Mouse (Mus musculus): ENCODE results near the gene Armh3.

The Armh3 gene

GRCm38 (mm10) chr19:45911236-45912025 lies 86.9 kb downstream of the Armh3 start:
- DNase-seq (ENCODE audit: low read depth, low spot score): no peak

GRCm38 (mm10) chr19:45908246-45908645 lies 90.0 kb downstream of the Armh3 start:
- DNase-seq (ENCODE audit: low read depth, low spot score): no peak

DNA sequence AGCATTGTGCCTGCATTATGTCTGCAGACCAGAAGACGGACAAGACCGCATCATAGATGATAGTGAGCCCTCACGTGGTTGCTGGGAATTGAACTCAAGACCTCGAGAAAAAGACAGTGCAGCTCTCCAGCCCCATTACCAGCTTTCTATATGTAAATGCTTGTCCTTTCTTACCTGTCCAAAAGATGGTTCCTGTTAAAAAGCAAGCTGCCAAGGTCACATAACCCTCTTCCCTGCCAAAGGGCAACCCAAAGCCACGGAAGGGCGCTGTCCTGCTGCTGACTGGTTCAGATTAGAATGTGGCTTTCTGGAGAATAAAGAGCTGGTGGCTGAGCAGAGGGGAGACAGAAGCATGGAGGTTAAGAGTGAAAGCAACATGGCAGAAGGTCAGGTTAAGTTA lies 90.9 kb downstream of the Armh3 start:
- DNase-seq (ENCODE audit: low read depth, low spot score): peak; percentile 41

GRCm38 (mm10) chr19:45903861-45904260 lies 94.4 kb downstream of the Armh3 start:
- DNase-seq (ENCODE audit: low read depth, low spot score): no peak

- DNase-seq (ENCODE audit: low read depth, low spot score): no peak
Measured at GRCm38 (mm10) chr19:45902390-45903035, 95.8 kb downstream of the Armh3 start.

GRCm38 (mm10) chr19:45900836-45901235 lies 97.5 kb downstream of the Armh3 start:
- DNase-seq (ENCODE audit: low read depth, low spot score): no peak

GRCm38 (mm10) chr19:45895726-45896125 lies 102.6 kb downstream of the Armh3 start:
- no peak for DNase-seq (ENCODE audit: low read depth, low spot score)

GRCm38 (mm10) chr19:45882056-45882455 lies 116.2 kb downstream of the Armh3 start:
- DNase-seq (ENCODE audit: low read depth, low spot score): peak; percentile 86

GRCm38 (mm10) chr19:45873320-45873719 lies 125.0 kb downstream of the Armh3 start:
- DNase-seq (ENCODE audit: low read depth, low spot score): no peak

DNA sequence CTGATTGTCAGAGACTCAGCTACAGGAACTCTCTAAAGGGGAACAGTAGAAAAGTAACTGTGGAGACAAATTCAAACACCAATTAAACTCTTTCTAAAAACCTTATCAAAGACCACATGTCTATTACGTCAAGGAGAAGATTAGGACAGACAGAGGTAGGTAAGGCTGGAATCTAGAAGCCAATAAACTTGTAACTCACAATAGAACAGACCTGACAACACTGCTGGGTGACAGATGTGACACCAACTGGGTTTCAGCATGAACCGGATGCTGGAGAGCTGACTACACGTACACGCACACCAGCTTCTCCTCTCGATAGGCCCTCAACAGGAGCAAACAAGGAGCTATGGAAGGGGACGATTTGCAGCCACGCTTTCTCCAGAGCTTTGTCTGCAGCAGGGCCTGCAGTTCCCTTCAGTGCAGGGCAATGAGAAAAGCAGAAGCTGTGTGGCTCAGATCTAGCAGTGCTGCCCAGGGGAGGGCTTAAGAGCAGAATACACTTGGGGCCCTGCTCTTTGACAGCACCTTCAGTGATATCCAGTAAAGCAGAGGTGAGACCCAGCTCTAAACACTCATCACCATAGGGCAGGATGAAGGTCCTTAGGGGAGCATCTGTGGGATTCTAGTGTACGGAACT lies 142.9 kb downstream of the Armh3 start:
- DNase-seq (ENCODE audit: low read depth, low spot score): no peak

DNA sequence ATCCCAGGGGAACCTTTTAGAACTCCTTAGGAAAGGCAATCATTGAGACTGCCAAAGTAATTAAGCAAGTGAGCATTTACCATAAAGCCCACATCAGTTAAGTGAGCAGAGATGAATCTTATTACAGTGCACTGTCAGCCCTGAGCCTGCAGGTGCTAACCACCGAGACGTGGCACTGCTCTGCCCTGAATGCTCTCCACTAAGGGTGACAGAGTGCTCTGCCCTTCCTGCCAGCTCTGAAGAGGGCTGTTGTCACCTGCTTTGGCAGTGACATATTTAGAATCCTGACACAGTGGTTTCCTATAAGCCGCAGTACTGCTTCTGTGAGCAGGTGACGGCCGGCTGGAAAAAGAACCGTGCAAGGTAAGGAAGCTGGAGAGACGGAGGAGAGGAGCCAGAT lies 143.8 kb downstream of the Armh3 start:
- no peak for DNase-seq (ENCODE audit: low read depth, low spot score)

DNA sequence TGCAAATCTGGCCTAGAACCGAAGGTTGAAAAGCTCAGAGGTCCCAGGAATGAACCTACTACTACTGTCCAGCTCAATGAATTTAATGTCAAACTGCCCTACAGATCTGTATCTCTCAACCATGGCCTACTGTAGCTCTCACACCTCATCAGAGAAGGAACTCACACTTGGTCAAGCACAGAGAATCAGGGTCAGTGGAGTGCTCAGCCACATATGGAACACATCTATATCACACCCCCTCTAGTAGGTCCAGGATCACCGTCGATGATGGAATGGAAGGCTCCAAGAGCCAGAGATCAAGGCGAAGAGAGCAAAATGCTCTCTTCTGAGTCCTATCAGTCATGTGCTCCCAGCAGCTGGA lies 150.6 kb downstream of the Armh3 start:
- no peak for DNase-seq (ENCODE audit: low read depth, low spot score)

DNA sequence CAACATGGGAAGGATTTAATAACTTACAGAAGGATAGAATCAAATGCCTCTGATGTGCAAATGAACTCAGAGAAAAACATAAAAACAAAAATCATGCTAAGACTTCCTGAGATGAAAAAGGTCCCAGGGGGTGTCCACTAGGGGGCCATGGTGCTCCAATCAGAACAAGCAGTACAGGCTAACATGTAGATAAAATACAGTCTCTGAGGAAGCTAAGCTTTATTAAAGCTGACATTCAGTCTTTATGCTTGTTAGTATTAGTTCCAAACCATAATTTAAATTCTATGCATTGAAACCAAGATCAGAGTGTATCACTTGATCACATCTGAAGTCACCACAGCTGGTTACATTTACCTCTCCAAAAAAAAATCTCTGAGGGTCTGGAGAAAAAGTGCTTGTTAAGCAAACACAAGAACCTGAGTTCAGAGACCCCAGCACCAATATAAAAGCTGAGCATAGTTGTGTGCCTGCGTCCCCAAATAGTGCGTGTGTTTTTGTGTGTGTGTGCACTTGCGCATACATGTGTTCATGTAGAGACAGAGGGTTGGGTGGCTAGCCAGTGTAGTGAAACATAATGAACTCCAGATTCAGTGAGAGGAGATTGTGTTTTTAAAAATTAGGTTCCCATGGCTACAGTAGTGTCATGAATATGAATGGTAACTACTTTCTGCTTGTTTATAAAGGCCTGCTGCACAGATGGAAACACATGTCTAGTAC lies 151.1 kb downstream of the Armh3 start:
- peak; percentile 32 for DNase-seq (ENCODE audit: low read depth, low spot score)

GRCm38 (mm10) chr19:45844209-45844608 lies 154.1 kb downstream of the Armh3 start:
- no peak for DNase-seq (ENCODE audit: low read depth, low spot score)

GRCm38 (mm10) chr19:45843424-45843823 lies 154.9 kb downstream of the Armh3 start:
- DNase-seq (ENCODE audit: low read depth, low spot score): no peak

DNA sequence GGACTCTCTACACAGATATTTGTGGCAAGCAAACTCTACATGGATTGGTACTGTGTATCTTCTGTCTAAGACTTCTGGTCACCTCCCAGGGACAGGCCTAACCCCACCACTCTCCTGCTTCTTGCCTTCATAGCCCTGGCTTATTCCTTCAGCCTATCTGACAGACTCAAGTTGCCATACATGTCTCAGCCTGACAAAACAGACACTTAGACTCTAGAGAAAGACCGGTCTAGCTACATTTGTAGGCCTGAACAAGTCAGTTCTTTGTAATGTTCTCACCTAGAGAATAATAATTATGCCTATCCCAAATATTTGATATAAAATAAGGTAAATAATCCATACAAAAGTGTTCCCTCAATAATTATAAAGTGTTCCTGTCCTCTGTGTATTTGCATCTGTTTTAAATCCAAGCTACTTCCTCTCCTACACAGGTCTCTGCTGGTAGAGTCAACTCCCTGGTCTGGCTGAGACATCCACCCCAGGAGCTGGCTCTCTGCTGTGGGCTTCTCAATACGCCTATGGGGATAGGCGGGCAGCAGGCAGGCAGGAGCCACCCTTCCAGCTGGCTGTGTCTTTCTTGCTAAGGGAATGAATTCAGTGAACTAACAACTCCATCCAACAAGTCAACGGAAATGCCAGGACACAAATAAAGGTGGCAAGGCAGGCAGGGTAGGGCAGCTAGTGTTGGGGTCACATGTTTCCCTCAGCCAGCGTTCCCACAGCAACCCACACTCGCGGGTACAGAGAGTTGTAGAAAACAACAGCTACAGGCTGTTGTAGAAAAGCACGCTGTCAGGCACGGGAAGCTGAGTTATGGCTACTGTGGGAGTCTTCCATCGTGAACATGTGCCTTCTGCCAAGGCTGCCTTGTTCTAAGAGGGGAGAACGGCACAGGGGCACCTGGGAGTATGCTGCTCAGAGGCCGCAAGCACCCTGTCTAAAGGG lies 161.0 kb downstream of the Armh3 start:
- no peak for DNase-seq (ENCODE audit: low read depth, low spot score)

DNA sequence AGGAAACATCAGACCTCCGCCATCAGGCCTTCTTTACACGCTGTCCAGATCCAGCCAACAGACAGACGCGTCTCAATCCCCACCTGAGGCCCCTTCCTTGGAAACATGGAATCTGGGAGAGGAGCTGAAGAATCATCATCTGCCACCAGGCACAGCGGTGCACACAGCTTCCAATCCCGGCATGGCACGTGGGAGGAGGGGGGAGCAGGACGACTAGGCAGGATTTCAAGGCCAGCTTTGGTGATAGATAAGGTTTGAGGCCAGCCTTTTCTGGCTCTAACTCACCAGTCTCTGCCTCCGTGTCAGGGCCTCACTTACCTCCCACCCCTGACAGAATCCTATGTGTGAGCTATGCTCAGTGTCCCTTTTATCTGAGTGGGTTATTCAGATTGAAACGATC lies 162.8 kb downstream of the Armh3 start:
- DNase-seq (ENCODE audit: low read depth, low spot score): no peak

DNA sequence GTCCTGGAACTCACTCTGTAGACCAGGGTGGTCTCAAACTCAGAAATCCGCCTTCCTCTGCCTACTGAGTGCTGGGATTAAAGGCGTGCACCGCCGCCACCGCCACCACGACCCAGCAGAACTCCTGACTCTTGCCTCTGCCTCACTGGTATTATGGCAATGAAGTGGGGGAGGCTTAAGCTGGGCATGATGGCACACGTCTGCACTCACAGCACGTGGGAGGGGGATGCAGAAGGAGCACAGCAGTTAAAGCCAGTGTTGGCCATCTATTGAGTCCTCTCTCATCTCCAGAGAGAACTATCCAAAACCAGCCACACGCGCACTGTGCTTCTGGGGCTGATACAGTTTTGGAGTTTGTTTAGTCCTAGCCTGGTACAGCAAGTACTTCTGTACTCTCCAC lies 164.6 kb downstream of the Armh3 start:
- no peak for DNase-seq (ENCODE audit: low read depth, low spot score)

DNA sequence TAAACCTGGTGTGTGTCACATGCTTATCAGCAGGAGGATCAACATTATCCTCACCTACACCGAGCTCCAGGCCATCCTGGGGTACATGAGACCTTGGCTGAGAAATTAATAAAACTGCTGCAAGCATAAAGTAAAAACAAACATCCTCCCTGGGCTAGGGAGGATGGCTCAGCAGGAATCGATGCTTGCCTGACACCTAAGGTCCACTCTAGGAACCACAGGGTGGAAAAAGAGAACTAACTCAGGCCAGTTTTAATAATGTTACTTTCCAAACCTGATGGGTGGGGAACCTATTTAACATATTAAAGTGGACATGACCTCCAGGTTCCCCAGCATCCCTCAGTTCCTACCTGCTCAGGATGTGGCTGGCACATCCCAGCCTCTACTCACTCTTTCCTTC lies 167.6 kb downstream of the Armh3 start:
- no peak for DNase-seq (ENCODE audit: low read depth, low spot score)

- DNase-seq (ENCODE audit: low read depth, low spot score): peak; percentile 54
Measured at GRCm38 (mm10) chr19:45827736-45828135, 170.6 kb downstream of the Armh3 start.

GRCm38 (mm10) chr19:45827125-45827524 lies 171.2 kb downstream of the Armh3 start:
- no peak for DNase-seq (ENCODE audit: low read depth, low spot score)
